Mouse (Mus musculus) brain, embryonic 14.5 days (tissue): ENCODE results near the gene Tuba8.

Experiments
- CTCF ChIP-seq: fragments of 200-500 bp; IDR thresholded peaks from 2 replicates; pipeline ENCODE4 v1.5.1; 2012; ENCODE audit warnings: inconsistent platforms, mild to moderate bottlenecking, moderate library complexity, borderline replicate concordance; ENCODE audit not compliant: insufficient read depth, insufficient read length; ENCODE audit errors: extremely low read depth
- POLR2A ChIP-seq: fragments of 200-500 bp; IDR thresholded peaks from 2 replicates; pipeline ENCODE4 v1.6.1; 2012; ENCODE audit warnings: mild to moderate bottlenecking, inconsistent platforms, borderline replicate concordance; ENCODE audit not compliant: poor library complexity, insufficient read depth, insufficient read length, severe bottlenecking; ENCODE audit errors: extremely low read depth

GRCm38 (mm10) chr6:121220181-121220580 lies 9.7 kb downstream of the Tuba8 start:
- TF ChIP-seq CTCF (no peak), POLR2A (no peak)
